Mouse (Mus musculus) liver, postnatal 0 days (tissue): ENCODE results near the gene Shisa6.

Experiments used
- CTCF ChIP-seq: sonication (generic); IDR thresholded peaks from 2 replicates; pipeline ENCODE4 v1.5.1; 2016; ENCODE audit warnings: antibody characterized with exemption, low read depth
- EP300 ChIP-seq: IDR thresholded peaks from 2 replicates; pipeline ENCODE4 v1.6.1; 2016; ENCODE audit warnings: antibody characterized with exemption, low read depth, mild to moderate bottlenecking

DNA sequence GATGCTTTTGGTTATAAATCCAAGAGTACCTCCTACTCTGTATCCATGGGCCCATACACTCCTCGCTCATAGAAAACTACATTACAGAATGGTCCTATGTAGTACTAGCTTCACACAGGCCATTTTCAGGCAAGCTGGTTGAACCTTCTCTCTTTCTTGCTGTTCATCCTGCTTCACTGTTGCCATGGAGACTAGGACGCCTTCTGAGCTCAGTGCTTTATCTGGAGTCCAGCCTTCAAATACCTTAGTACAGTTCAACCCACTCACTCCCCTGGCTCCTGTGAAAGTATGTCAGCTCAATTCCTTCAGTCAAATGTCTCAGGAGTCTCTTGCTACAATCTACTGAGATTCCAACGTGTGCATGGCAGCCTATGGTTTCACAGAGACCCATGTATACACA lies 154.0 kb downstream of the Shisa6 start:
- TF ChIP-seq CTCF (no peak), EP300 (no peak)
